Mouse (Mus musculus) spleen, adult 2 months (tissue): ENCODE results near the gene Lrrtm4.

Source experiments
- CTCF ChIP-seq: fragments of 200-500 bp; IDR thresholded peaks from 2 replicates; pipeline ENCODE4 v1.5.1; 2011; ENCODE audit warnings: mild to moderate bottlenecking, inconsistent platforms; ENCODE audit not compliant: insufficient read depth, insufficient read length, insufficient replicate concordance; ENCODE audit errors: extremely low read depth
- POLR2A ChIP-seq: fragments of 200-500 bp; IDR thresholded peaks from 2 replicates; pipeline ENCODE4 v1.6.1; 2011; ENCODE audit warnings: low read depth, low read length, inconsistent platforms

DNA sequence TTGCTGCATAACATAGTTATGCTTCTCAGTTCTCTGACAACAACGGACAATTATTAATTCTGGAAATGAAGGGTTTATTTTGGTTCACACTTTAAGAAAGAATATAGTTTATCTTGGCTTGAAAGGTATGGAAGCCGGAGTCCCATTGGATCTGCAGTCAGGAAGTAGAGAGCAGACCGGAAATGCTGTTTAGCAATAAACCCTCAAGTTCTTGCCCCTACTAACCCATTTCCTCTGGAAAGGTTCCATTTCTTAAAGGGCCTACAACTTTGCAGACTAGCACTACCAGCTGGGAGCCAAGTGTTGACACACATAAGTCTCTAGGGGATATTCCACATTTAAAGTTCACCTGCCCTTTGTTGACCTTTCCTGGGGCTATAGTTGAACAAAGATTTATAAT, 309.7 kb downstream of the Lrrtm4 start:
- TF ChIP-seq POLR2A = no peak
- TF ChIP-seq CTCF = no peak
